Mouse (Mus musculus) spleen, adult 2 months (tissue): Measurements from ENCODE around the gene Ndufa3. TPM values are rescaled to one million over a fixed set of nuclear protein-coding genes. Genes with fewer than 3 reads are reported as not detected.

Source experiments
- DNase-seq, 2 experiments: peaks; one replicate each; pipeline versions ENCODE4 v3.0.0 to v3.0.0-alpha.2; 2012 to 2021; ENCODE audit warnings: low spot score in 2 of 2, low read depth in 1 of 2
- H3K27ac ChIP-seq: fragments of 200-500 bp; 2 replicates; pipeline ENCODE4 v1.5.1; 2012; ENCODE audit warnings: low read length, inconsistent platforms; ENCODE audit not compliant: insufficient read depth
- H3K27me3 ChIP-seq: fragments of 200-500 bp; 2 replicates; pipeline ENCODE4 v1.6.1; 2012; ENCODE audit warnings: mild to moderate bottlenecking, moderate library complexity, low read length, inconsistent platforms; ENCODE audit not compliant: control insufficient read depth, insufficient read depth
- H3K36me3 ChIP-seq: fragments of 200-500 bp; 2 replicates; pipeline ENCODE4 v1.6.1; 2012; ENCODE audit warnings: mild to moderate bottlenecking, low read length, inconsistent platforms; ENCODE audit not compliant: control insufficient read depth, insufficient read depth
- H3K4me1 ChIP-seq: fragments of 200-500 bp; 2 replicates; pipeline ENCODE4 v1.6.1; 2011; ENCODE audit warnings: inconsistent platforms; ENCODE audit not compliant: control insufficient read depth, insufficient read depth, insufficient read length
- H3K4me3 ChIP-seq: fragments of 200-500 bp; 2 replicates; pipeline ENCODE4 v1.5.1; 2011; ENCODE audit warnings: mild to moderate bottlenecking, inconsistent platforms; ENCODE audit not compliant: insufficient read depth, insufficient read length; ENCODE audit errors: extremely low read depth
- CTCF ChIP-seq: fragments of 200-500 bp; IDR thresholded peaks from 2 replicates; pipeline ENCODE4 v1.5.1; 2011; ENCODE audit warnings: mild to moderate bottlenecking, inconsistent platforms; ENCODE audit not compliant: insufficient read depth, insufficient read length, insufficient replicate concordance; ENCODE audit errors: extremely low read depth
- POLR2A ChIP-seq: fragments of 200-500 bp; IDR thresholded peaks from 2 replicates; pipeline ENCODE4 v1.6.1; 2011; ENCODE audit warnings: low read depth, low read length, inconsistent platforms
- WGBS: fragments of 180-500 bp; shearing (Covaris S2); methylation state at CpG from one replicate; pipeline ENCODE4 v1.1.7; 2018; 5-methylcytosine and 5-hydroxymethylcytosine counted together
- polyA plus RNA-seq: library from polyadenylated mRNA; depleted of rRNA; stranded (reverse); fragments of >200 nt; gene quantifications from 2 replicates; pipeline ENCODE4 v1.2.3, GENCODE M21; 2012

The Ndufa3 gene
- polyA plus RNA-seq, 1 experiment: 124 TPM

DNA sequence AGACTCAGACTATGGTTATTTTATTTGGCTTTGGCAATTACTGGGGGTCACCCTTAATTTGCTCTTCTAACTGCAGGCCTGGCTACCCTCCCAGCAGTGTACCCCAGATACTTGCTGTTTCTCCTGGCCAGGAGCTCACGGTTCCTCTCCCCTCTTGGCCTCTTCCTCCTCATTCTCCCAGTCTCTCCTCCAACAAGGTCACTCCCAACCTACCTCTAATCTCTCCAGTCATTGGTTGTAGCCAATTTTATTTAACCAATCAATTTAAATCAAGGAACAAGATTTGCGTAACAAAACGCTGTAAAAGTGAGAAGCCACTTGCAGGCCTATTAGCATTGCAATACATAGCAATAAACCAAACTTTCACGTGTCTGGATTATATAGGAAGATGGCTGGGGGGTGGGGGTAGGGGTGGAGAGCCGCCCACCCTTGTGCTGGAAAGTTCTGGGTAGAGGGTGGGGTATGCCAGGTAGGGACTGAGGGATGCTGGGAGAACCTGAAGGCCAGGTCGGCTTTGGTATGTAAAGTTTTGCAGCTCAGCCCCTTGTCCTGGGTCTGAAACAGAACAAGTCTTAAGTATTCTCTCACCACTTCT is 38.1 kb upstream of the Ndufa3 start:
- Histone ChIP-seq H3K4me3 (no peak overlapping the region), H3K27me3 (no peaks in the 10 kb centered on the region), H3K4me1 (no peaks in the 10 kb centered on the region), H3K27ac (no peak overlapping the region), H3K36me3 (no peaks in the 10 kb centered on the region)
- TF ChIP-seq POLR2A (no peak), CTCF (no peak)
- DNase-seq: no peak
- WGBS: 74% methylated on average over 6 of the region's 6 CpGs

DNA sequence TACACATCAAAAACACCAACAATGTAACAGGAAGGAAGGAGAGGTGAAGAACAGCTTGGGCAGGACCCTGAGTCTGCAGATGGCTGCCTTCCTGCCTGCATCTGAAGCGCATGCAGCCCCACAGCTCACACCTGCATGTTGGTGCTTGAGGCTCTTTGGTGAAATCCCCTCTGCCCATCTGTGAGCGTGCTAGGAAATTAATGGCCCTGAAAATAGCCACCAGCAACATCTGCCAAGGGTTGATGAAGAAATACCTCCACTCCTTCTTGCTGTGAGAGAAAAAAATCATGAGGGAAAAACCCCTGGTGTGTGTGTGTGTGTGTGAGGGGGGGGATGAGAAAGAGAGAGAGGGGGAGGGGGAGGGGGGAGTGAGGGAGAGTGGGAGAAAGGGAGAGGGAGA is 37.1 kb upstream of the Ndufa3 start:
- Histone ChIP-seq H3K36me3 (no peaks in the 10 kb centered on the region), H3K27me3 (no peaks in the 10 kb centered on the region), H3K4me3 (no peak overlapping the region), H3K4me1 (no peaks in the 10 kb centered on the region), H3K27ac (no peak overlapping the region)
- WGBS: 18% methylated on average over 2 of the region's 2 CpGs
- TF ChIP-seq POLR2A: no peak
- no peak for TF ChIP-seq CTCF
- no peak for DNase-seq

DNA sequence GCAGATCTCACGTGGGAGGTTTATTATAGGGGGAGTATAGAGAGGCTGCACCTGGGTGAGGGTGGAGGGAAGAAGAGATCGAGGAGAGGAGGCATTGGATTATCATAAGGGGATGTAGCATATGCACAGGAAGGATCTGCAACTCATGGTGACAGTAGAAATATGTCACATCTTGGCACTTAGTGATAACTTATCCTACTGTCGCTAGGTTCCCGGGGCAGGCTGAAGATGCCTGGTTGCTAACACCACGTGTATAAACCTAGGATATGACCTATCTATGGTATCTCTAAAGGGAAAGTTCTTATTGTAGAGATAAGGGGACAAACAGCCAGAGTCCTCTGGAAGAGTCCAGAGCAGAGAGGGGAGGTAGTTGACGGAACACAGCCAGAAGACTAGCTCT is 31.4 kb upstream of the Ndufa3 start:
- H3K36me3 ChIP-seq: no peaks in the 10 kb centered on the region
- no peak for DNase-seq
- no peaks in the 10 kb centered on the region for H3K4me1 ChIP-seq
- TF ChIP-seq CTCF (no peak), POLR2A (no peak)
- H3K4me3 ChIP-seq: no peak overlapping the region
- no peaks in the 10 kb centered on the region for H3K27me3 ChIP-seq
- WGBS: 27% methylated on average over 6 of the region's 6 CpGs
- H3K27ac ChIP-seq: no peak overlapping the region

DNA sequence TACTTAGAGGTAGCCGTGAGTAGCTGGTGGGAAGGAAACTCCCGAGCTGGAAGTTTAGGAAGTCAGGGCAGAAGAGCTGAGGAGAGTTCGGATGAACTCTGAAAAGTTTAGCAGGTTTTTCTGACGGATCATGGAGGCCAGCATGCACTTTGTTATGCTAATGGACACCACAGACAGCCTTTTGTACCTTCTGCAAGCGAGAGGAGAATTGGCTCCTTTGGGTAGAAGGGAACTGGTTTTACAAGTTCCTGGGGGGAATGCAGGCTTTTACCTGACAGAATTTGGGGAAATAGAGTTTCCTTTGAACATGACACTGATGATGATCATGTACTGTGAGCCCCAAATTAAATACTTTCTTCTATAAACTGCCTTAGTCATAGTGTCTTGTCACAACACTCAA is 30.9 kb upstream of the Ndufa3 start:
- Histone ChIP-seq H3K27me3 (no peaks in the 10 kb centered on the region), H3K4me3 (no peak overlapping the region), H3K36me3 (no peaks in the 10 kb centered on the region), H3K4me1 (no peaks in the 10 kb centered on the region), H3K27ac (no peak overlapping the region)
- WGBS: 32% methylated on average over 5 of the region's 5 CpGs
- DNase-seq: no peak
- TF ChIP-seq POLR2A: no peak
- TF ChIP-seq CTCF: no peak

GRCm38 (mm10) chr7:3587292-3587691 is 29.9 kb upstream of the Ndufa3 start:
- TF ChIP-seq CTCF: no peak
- no peak for TF ChIP-seq POLR2A
- WGBS: 94% methylated on average over 1 of the region's 1 CpGs
- DNase-seq: no peak
- H3K4me1 ChIP-seq: no peaks in the 10 kb centered on the region
- no peak overlapping the region for H3K27ac ChIP-seq
- no peaks in the 10 kb centered on the region for H3K27me3 ChIP-seq
- H3K36me3 ChIP-seq: no peaks in the 10 kb centered on the region
- H3K4me3 ChIP-seq: no peak overlapping the region

- H3K27me3 ChIP-seq: no peaks in the 10 kb centered on the region
- H3K27ac ChIP-seq: no peak overlapping the region
- no peak for DNase-seq
- no peaks in the 10 kb centered on the region for H3K36me3 ChIP-seq
- TF ChIP-seq POLR2A (no peak), CTCF (no peak)
- 68% methylated on average over 3 of the region's 3 CpGs for WGBS
- H3K4me3 ChIP-seq: no peak overlapping the region
- H3K4me1 ChIP-seq: no peaks in the 10 kb centered on the region
Measured at GRCm38 (mm10) chr7:3590550-3590949, 26.6 kb upstream of the Ndufa3 start.

- H3K4me3 ChIP-seq: no peak overlapping the region
- no peaks in the 10 kb centered on the region for H3K36me3 ChIP-seq
- 91% methylated on average over 1 of the region's 1 CpGs for WGBS
- no peak for DNase-seq
- H3K27me3 ChIP-seq: no peaks in the 10 kb centered on the region
- no peak overlapping the region for H3K27ac ChIP-seq
- H3K4me1 ChIP-seq: no peaks in the 10 kb centered on the region
- TF ChIP-seq POLR2A (no peak), CTCF (no peak)
Measured at GRCm38 (mm10) chr7:3591534-3591933, 25.6 kb upstream of the Ndufa3 start.
